Mouse (Mus musculus) liver, postnatal 0 days (tissue): ENCODE measurements around the gene Mgll.

ENCODE experiments used
- CTCF ChIP-seq: sonication (generic); IDR thresholded peaks from 2 replicates; pipeline ENCODE4 v1.5.1; 2016; ENCODE audit warnings: antibody characterized with exemption, low read depth
- EP300 ChIP-seq: IDR thresholded peaks from 2 replicates; pipeline ENCODE4 v1.6.1; 2016; ENCODE audit warnings: antibody characterized with exemption, low read depth, mild to moderate bottlenecking

- TF ChIP-seq EP300 (no peak), CTCF (no peak)
Measured at GRCm38 (mm10) chr6:88843241-88843640, 119.0 kb downstream of the Mgll start.
